Mouse (Mus musculus): Measurements from ENCODE around the gene Pop5.

- TF ChIP-seq CTCF (IDR thresholded peaks at IDR 0.05; ENCODE audit: low read depth, low read length) (no peak), POLR2A (IDR thresholded peaks at IDR 0.05; ENCODE audit: borderline replicate concordance, low read depth, low read length) (no peak)
These were observed 44.5 kb downstream of the Pop5 start for GRCm38 (mm10) chr5:115280050-115280687.

Data from bone marrow macrophage, adult 2 months (primary cell).